Mouse (Mus musculus): Measurements from ENCODE around the gene Fam47e. TPM values are rescaled to one million over a fixed set of nuclear protein-coding genes. Genes with fewer than 3 reads are reported as not detected.

Gene Fam47e
- total RNA-seq, 1 experiment from 2014 or later: not detected

- ATAC-seq (replicated peaks; ENCODE audit: low read depth, poor library complexity, severe bottlenecking): no peak
Measured at GRCm38 (mm10) chr5:92599030-92599429, 44.2 kb downstream of the Fam47e start.

- ATAC-seq (replicated peaks; ENCODE audit: low read depth, poor library complexity, severe bottlenecking): peak; percentile 74
Measured at GRCm38 (mm10) chr5:92602691-92603690, 48.1 kb downstream of the Fam47e start, which contains the start of gene Stbd1. Gene Stbd1, plus strand, starts transcription at chr5:92603041.

- ATAC-seq (replicated peaks; ENCODE audit: low read depth, poor library complexity, severe bottlenecking): no peak
Measured at GRCm38 (mm10) chr5:92604452-92605247, 49.8 kb downstream of the Fam47e start.

GRCm38 (mm10) chr5:92607492-92608229 is 52.8 kb downstream of the Fam47e start:
- no peak for ATAC-seq (replicated peaks; ENCODE audit: low read depth, poor library complexity, severe bottlenecking)

- no peak for ATAC-seq (replicated peaks; ENCODE audit: low read depth, poor library complexity, severe bottlenecking)
Measured at GRCm38 (mm10) chr5:92612756-92613155, 57.9 kb downstream of the Fam47e start.

GRCm38 (mm10) chr5:92621883-92622282 is 67.0 kb downstream of the Fam47e start:
- no peak for ATAC-seq (replicated peaks; ENCODE audit: low read depth, poor library complexity, severe bottlenecking)

- no peak for ATAC-seq (replicated peaks; ENCODE audit: low read depth, poor library complexity, severe bottlenecking)
Measured at GRCm38 (mm10) chr5:92627896-92628295, 73.0 kb downstream of the Fam47e start.

- no peak for ATAC-seq (replicated peaks; ENCODE audit: low read depth, poor library complexity, severe bottlenecking)
Measured at GRCm38 (mm10) chr5:92633526-92633925, 78.7 kb downstream of the Fam47e start.

- ATAC-seq (replicated peaks; ENCODE audit: low read depth, poor library complexity, severe bottlenecking): no peak
Measured at GRCm38 (mm10) chr5:92634916-92635315, 80.0 kb downstream of the Fam47e start.

- ATAC-seq (replicated peaks; ENCODE audit: low read depth, poor library complexity, severe bottlenecking): no peak
Measured at GRCm38 (mm10) chr5:92635891-92636290, 81.0 kb downstream of the Fam47e start.

GRCm38 (mm10) chr5:92640861-92641260 is 86.0 kb downstream of the Fam47e start:
- ATAC-seq (replicated peaks; ENCODE audit: low read depth, poor library complexity, severe bottlenecking): no peak

Other genes starting within 250 kb of the Fam47e start
- gene Sdad1, start 244.6 kb upstream of the Fam47e start, total RNA-seq (2017): 75.4 and 86.8 TPM in 2 replicates
- 0.09 TPM in 1 of 2 replicates, not detected in the other for gene Cxcl9, start 227.0 kb upstream of the Fam47e start, total RNA-seq (2017)
- gene Art3, start 223.2 kb upstream of the Fam47e start, total RNA-seq (2017): not detected in 2 replicates
- gene Cxcl10, start 206.2 kb upstream of the Fam47e start, total RNA-seq (2017): 2.2 and 3.2 TPM in 2 replicates
- gene Nup54, start 119.8 kb upstream of the Fam47e start, total RNA-seq (2017): 71.8 and 82.3 TPM in 2 replicates
- 42.8 and 46.9 TPM in 2 replicates for gene Scarb2, start 48.2 kb upstream of the Fam47e start, total RNA-seq (2017)
- gene Stbd1, start 48.0 kb downstream of the Fam47e start, total RNA-seq (2017): 1.1 and 10.4 TPM in 2 replicates
- gene Ccdc158, start 120.2 kb downstream of the Fam47e start, total RNA-seq (2017): 6.9 and 11.6 TPM in 2 replicates
- 0.05 TPM in 1 of 2 replicates, not detected in the other for gene Shroom3, start 128.4 kb downstream of the Fam47e start, total RNA-seq (2017)